Mouse (Mus musculus) B cell, adult 62 days (primary cell): Measurements from ENCODE around the gene Tab1. TPM values are rescaled to one million over a fixed set of nuclear protein-coding genes. Genes with fewer than 3 reads are reported as not detected.

Source experiments
- total RNA-seq: library from RNA; stranded (reverse); gene quantifications from 4 replicates; pipeline ENCODE4 v1.2.4, GENCODE M21; 2023

Gene Tab1
- 15.9 to 24.3 TPM (median 18.2 TPM) in 4 replicates for total RNA-seq

DNA sequence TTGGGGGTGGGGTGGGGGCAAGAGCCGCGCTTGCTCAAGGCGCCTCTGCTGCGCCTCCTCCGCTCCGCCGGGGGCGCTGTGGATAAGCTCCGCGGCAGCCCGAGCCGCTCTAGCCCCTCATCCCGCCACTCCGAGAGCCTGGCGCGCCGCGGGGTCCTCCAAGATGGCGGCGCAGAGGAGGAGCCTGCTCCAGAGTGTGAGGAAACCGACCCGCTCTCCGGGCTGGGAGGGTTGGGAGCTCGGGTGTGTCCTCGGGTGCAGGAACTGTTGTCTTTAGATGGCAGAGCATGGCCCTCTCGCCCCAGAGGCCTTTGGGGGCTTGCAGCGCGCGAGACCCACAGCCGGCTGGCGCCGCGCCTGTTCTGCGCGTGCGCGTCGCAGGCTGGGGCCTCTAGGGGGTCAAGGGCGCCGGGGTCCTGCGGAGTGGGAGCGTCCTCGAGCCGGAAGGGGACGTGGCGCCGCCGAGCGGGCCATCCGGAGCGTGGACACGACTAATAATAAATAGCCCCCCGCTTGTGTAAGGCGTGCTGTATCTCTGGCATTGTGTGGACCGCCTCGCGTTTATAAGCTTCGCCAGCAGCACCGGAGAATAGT is at the start of gene Tab1:
Gene Tab1, plus strand, starts transcription at position 135 of the 594 bp plus-strand sequence.

DNA sequence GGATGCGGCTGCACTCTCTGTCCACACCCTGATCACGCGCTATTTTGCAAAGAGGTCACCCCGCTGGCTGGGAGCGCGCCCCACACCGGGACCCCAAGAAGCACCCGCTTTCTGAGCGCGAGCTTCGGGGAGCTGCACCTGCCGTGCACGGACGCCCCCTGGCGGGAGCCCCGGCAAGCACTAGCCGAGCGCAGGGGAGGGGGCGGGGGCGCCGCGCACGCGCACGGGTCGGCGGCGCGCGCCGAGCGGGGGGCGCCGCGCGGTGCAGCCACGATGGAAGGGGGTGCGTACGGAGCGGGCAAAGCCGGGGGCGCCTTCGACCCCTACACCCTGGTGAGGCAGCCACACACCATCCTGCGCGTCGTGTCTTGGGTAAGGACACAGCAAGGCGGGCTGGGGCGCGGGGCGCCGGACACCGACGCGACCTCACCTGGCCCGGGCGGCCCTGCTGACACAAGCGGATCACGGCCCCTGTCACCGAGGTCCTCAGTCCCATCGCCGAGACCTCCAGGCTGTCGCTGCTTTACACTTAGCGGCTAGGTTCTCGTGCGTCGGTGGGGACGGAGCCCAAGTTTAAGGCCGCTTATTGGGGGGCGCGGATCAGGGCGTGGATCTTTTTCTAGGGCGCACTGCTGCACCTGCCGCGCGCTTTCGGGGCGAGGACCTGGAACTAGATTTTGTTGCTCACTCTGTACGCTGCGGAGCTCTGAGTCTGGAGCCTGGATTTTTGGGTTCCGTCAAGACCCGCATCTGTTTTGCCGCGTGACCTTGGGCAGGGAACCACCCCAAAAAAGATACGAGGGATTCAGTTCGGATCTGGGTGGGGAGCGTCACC is 41.6 kb upstream of the Tab1 start, which contains the start of the genes Syngr1 and Rpl3:
Gene Syngr1, plus strand, starts transcription at position 214 of the 835 bp plus-strand sequence.
Gene Rpl3, minus strand, starts transcription at position 748 of the 835 bp plus-strand sequence.

DNA sequence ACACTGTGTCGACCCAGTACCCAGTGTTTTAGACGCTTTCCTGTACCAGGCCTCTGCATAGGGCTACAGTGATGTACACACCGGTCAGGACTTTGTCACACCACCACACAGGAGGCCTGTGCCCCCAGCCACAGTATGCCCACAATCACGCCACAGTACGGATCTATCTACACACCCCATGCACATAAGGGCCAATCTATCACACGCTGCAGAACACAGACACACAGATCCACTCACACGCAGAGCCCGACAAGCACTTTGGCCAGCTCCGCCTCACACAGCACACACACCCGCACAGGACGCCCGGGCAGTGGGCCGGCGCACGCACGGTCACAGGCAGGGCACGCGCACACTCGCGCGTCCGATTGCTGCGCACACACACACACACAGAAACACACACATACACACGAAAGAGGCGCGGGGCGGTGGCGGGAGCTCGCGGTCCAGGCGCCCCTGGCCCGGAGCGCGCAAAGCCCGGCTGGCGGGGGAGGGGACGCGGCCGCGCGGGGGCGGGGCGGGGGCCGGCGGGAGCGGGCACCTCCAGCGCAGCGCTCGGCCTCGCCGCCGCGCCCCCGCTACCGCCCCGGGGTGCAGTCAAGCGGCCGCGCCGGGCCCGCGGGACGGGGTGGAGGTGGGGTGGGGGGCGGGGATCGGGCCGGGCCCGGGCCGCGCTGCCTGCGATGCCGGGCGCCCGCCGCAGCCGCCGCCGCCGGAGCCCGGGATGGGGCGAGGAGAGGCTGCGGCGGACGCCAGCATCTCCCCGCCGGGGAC is 40.3 kb downstream of the Tab1 start, which contains the start of gene Mgat3:
Gene Mgat3, plus strand, starts transcription at position 721 of the 771 bp plus-strand sequence.

Other genes starting within 250 kb of the Tab1 start
- 281 to 328 TPM (median 317 TPM) in 4 replicates for gene Apobec3, start 241.5 kb upstream of the Tab1 start, total RNA-seq
- gene Cbx7, start 162.0 kb upstream of the Tab1 start, total RNA-seq: 111 to 141 TPM (median 116 TPM) in 4 replicates
- 0.32 to 0.72 TPM (median 0.45 TPM) in 4 replicates for gene Pdgfb, start 118.2 kb upstream of the Tab1 start, total RNA-seq
- not detected in 4 replicates for gene Syngr1, start 41.8 kb upstream of the Tab1 start, total RNA-seq
- gene Rpl3, start 41.3 kb upstream of the Tab1 start, total RNA-seq: 1,049 to 1,131 TPM (median 1,090 TPM) in 4 replicates
- gene Mgat3, start 40.6 kb downstream of the Tab1 start, total RNA-seq: not detected in 4 replicates
- gene Mief1, start 100.9 kb downstream of the Tab1 start, total RNA-seq: 37.2 to 46.9 TPM (median 42.8 TPM) in 4 replicates
- 10.6 to 25.5 TPM (median 18.2 TPM) in 4 replicates for gene AC140267.1, start 102.7 kb downstream of the Tab1 start, total RNA-seq
- 551 to 578 TPM (median 565 TPM) in 4 replicates for gene Atf4, start 122.1 kb downstream of the Tab1 start, total RNA-seq
- gene Rps19bp1, start 131.2 kb downstream of the Tab1 start, total RNA-seq: 19.7 to 30.1 TPM (median 27.5 TPM) in 4 replicates
- 53.9 to 56.3 TPM (median 54.5 TPM) in 4 replicates for gene Cacna1i, start 154.1 kb downstream of the Tab1 start, total RNA-seq